Mouse (Mus musculus) CD8-positive naive resting alpha-beta T cell, adult 2 months (primary cell): Measurements from ENCODE around the gene Rtl3.

Source experiments
- DNase-seq, 2 experiments: peaks; one replicate each; pipeline ENCODE4 v3.0.0; 2022; ENCODE audit warnings: low read depth in 2 of 2, low spot score in 2 of 2

The Rtl3 gene

GRCm38 (mm10) chrX:106840409-106840808, at the start of gene Rtl3:
Gene Rtl3, minus strand, starts transcription at chrX:106840644.
- DNase-seq: no peak

GRCm38 (mm10) chrX:106872315-106872714, 31.9 kb upstream of the Rtl3 start:
- no peak for DNase-seq

GRCm38 (mm10) chrX:106871894-106872293, 31.4 kb upstream of the Rtl3 start:
- DNase-seq: no peak

GRCm38 (mm10) chrX:106871426-106871825, 31.0 kb upstream of the Rtl3 start:
- no peak for DNase-seq

GRCm38 (mm10) chrX:106853523-106854300, 13.3 kb upstream of the Rtl3 start:
- DNase-seq: no peak

GRCm38 (mm10) chrX:106839591-106839990, 853 bp downstream of the Rtl3 start:
- no peak for DNase-seq

GRCm38 (mm10) chrX:106830494-106830893, 9.9 kb downstream of the Rtl3 start:
- DNase-seq: no peak

GRCm38 (mm10) chrX:106809560-106810226, 30.8 kb downstream of the Rtl3 start:
- no peak for DNase-seq

GRCm38 (mm10) chrX:106804387-106804786, 36.1 kb downstream of the Rtl3 start:
- DNase-seq: no peak

- DNase-seq: no peak
These were observed 45.8 kb downstream of the Rtl3 start for GRCm38 (mm10) chrX:106794686-106795085.
